Mouse (Mus musculus) testis, postnatal 14 days (tissue): Measurements from ENCODE around the gene Mal.
A peak's percentile ranks its signal among the peaks of the same experiment; 100 is the strongest.

Experiments
- DNase-seq: peaks from one replicate; pipeline ENCODE4 v3.0.0; 2021; ENCODE audit warnings: low spot score

Gene Mal

DNA sequence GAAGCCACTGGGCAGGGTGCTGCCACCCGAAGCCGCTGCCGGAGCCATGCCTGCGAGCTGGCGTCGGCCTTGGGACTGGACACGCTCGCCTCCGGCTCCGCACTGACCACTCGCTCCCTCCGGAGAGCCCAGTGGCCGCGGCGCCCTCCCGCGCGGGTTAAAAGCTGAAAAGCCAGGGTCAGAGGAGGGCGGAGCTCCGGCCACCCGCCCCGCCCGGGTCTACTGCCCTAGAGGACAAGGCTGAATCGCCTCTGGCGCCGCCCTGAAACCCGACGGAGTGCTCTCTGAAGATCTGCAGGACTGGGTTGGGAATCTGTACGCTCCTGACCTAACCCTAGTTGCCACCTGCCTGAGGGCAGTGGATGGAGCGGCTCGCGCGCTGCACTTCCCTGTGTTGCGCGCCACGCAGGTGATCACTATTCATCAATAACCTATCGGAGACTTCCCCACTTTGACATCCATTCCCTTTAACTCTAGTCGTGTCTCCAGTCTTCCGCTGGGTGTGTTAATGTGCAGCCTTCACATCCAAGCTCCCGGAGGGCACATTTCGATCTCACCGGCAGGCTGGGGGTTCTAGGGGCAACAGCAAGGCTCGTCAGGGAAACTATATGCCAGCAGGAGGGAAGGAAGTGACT is at the start of gene Mal:
TSS of gene Mal (minus strand) at position 610 of the 635 bp plus-strand sequence.
- DNase-seq: no peak

DNA sequence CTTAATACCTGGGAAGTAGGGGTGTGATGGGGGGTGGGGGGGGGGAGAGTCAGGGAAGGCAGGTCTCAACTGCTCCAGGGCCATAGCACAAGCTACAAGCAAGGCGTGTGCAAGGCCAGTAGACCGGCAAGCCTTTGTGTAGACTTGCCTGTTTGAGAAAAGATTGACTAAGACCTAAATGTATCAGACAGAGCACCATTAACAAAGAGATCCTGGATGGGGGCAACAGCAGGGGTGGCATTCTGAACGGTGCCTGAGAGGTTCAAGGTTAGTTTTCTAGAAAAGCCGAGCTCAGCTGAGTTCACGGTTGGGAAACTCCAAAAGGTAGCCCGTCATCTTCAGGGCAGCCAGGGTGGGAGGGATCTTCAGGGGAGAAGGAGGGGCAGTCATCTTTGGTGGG is 48.8 kb upstream of the Mal start:
- DNase-seq: no peak

- no peak for DNase-seq
These were observed 32.7 kb upstream of the Mal start for GRCm38 (mm10) chr2:127689239-127689638.

DNA sequence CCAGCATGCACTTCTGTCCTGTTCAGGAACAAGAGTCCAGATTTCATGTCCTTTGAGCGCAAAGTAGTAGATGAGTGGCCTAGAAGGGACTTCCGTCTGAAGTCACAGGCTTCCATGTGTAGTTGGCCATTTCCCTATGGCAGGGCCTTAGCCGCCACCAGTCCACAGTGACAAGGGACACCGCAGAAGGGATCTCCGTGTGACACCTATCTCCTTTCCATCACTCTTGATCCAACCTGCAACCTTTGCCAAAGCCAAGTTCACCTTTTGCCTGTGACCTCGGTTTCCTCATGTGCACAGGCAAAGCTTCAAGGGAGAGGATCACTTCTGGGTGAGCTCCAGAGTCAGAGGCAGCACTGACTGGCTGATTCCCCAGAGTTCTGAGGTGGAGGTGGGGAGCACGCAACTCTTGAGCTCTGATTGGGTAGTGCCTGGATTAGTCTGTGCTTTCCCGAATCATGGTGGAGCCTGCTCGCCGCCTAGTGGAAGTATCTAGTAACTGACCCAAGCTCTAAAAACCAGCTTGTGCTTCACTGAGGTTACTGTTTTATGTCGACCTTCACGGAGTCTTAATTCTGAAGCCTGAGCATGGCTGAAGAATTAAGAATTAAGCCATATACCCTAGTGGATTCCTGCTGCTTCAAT is 27.3 kb upstream of the Mal start:
- DNase-seq: peak; percentile 58

GRCm38 (mm10) chr2:127667843-127668506 is 11.5 kb upstream of the Mal start:
- DNase-seq: no peak

GRCm38 (mm10) chr2:127667015-127667414 is 10.5 kb upstream of the Mal start:
- DNase-seq: no peak

GRCm38 (mm10) chr2:127662708-127663107 is 6.2 kb upstream of the Mal start:
- DNase-seq: no peak

GRCm38 (mm10) chr2:127655419-127655818 is 1.1 kb downstream of the Mal start:
- no peak for DNase-seq

- DNase-seq: no peak
These were observed 1.7 kb downstream of the Mal start for GRCm38 (mm10) chr2:127654786-127655185.

- DNase-seq: no peak
These were observed 3.7 kb downstream of the Mal start for GRCm38 (mm10) chr2:127652805-127653204.

DNA sequence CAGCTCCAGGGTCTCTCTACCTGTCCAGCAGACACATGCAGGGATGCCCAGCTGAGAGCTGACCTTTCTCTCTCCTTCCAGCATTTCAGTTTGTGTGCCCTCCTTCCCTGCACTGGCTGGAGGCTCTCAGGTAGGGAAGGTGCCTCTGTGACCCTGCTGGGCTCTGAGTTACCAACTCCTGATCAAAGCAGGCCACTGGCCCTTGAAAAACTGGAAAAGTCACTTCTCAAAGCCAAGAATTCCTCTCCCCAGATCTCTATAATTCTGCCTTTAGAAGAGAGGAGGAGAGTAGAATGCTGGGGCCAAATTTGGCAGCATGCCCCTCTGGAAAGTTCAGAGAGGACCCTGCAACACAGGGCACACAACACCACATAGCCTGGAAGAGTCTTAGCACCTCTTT is 4.2 kb downstream of the Mal start:
- no peak for DNase-seq

DNA sequence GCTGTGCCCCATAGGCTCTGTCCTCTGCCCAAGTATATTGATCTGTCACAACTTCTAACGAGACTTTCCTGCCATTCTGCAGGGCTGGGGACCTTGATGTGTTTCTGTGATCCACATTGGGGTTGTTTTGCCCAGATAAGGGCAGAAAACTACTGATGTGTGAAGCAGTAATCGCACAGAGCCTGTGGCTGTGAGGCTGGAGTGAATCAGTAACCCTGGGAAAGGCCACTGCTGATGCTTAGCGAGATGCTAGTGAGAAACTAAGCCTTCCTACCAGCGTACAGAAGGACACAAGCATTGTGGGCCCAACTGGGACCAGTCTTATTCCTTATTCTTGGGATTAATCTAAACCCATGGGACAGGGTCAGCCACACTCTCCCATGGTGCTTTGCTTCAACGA is 4.9 kb downstream of the Mal start:
- no peak for DNase-seq

DNA sequence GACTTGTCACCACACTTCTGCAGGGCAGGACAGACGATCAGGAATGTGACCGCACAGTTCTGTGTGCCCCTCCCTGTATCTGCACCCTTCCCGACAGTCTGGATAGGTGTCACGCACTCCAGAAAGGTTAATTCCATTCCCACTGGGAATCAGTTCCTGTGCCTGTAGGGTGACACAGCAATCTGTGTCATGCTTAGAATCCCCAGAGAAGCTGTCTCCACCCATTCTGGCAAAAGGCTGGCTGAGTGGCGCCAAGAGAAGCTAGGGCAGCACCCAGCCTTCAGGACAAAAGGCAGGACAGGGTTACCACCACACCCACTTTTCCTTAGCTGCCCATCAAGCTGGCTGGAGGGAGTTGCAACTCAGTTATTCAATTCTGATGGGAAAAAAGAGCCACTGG is 6.6 kb downstream of the Mal start:
- no peak for DNase-seq

DNA sequence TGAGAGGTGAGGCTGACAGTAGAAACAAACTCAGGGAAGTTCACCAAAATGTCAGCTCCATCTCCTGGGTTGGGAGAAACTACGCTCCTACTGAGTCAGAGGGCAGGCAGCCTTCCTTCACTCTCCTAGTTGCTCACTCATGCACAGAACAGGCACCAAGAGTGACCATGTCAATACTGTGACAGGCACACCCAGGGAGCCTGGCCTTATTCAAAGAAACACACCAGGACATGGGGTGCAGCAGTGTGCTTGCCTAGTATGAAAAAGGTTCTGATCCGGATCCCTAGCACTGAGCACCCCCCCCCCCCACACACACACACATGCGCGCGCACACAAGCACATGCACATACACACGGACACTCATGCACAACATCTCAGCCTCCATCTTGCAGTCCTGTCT is 8.3 kb downstream of the Mal start:
- DNase-seq: no peak

DNA sequence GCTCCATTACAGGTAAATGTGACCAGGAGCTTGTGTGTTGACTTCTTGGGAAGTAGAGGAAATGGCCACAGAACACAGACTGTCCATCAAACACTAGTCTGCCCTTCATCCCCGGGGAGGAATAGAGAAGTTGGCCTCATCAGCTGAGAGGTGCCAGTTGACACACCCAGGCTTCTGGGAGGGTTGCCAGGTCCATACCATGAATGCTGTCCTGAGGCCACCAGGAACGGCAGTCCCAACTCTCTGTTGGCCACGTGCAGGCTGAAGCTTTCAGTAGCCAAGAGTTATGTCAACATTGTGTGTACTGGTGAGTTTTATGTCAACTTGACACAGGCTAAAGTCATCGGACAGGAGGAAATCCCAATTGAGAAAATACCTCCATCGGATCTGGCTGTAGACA is 9.6 kb downstream of the Mal start:
- DNase-seq: no peak

- DNase-seq: no peak
These were observed 12.5 kb downstream of the Mal start for GRCm38 (mm10) chr2:127643728-127644704.

DNA sequence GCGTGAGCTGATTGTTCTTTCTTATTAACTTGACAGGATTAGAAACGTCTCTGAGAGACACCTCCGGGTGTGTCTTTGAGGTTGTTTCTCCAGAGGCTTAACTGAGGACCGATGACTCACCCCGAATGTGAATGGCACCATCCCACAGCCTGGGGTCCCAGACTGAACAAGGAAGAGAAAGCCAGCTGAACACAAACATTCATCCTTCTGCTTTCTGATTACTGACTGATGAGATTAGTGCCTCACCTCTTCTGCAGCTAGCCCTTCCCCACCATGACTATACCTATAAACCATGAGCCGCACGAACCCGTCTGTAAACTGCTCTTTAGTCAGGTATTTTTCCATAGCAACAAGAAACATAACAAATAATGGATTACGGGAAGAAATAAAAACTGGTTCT is 17.5 kb downstream of the Mal start:
- DNase-seq: no peak

GRCm38 (mm10) chr2:127635581-127635980 is 20.9 kb downstream of the Mal start:
- DNase-seq: no peak

- DNase-seq: no peak
These were observed 23.9 kb downstream of the Mal start for GRCm38 (mm10) chr2:127632601-127633000.

- DNase-seq: peak; percentile 19
These were observed 28.4 kb downstream of the Mal start for GRCm38 (mm10) chr2:127627990-127628570.

- DNase-seq: no peak
These were observed 29.1 kb downstream of the Mal start for GRCm38 (mm10) chr2:127627354-127627753.

GRCm38 (mm10) chr2:127625659-127626058 is 30.8 kb downstream of the Mal start:
- no peak for DNase-seq
